ENCODE assay signal across 1 mouse cellular context in the genomic region with DNA sequence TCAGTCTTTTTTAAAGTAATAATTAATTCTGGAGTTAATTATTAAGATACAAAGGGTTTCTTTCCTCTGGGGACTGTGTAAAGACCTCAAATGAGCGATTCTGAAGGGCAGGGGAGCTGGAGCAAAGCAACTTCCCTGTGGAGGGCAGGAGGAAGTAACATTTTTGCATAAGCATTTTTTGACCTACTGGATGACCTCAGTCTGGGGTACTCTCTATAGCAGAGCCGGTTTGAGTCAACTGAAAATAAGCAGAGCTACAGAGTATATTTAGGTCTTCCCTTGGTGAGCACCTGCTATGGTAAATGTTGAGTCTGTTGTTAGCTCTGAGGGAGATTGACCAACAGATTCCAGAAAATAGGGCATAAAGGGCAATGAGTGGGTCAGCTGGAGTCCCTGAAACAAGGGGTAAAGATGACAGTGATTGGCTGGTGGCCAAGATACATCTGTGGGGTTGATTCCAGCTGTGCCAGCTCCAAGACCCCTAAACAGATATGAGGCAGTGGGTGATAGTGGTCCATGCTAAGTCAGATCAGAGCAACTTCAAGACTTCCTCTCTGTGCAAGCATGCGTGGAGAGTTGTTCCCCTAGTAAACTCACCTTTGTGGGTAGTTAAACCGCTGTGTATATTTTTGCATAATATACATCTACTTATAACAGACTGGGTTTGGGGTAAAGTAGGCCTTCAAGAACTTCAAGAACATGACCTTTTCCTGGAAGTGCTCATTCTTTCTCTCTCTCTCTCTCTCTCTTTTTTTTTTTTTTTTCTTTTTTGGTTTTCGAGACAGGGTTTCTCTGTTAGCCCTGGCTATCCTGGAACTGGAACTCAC.
TF ChIP-seq lines count a peak whose summit lies in the region.

No protein-coding gene starts in this region.

TF ChIP-seq in CH12.LX, 34 proteins besides CTCF, POLR2A, EP300 and RAD21 (continued from another document):
- TF ChIP-seq MAFK (IDR thresholded peaks at IDR 0.05; ENCODE audit: insufficient replicate concordance, low read length) (peak; percentile 71; the same call in 1 of the 2 replicates), USF1 (IDR thresholded peaks at IDR 0.05; ENCODE audit: low read depth, low read length) (no peak), IRF4 (IDR thresholded peaks at IDR 0.05; ENCODE audit: low read depth, low read length) (peak; percentile 84), UBTF (IDR thresholded peaks at IDR 0.05; ENCODE audit: low read depth, low read length) (no peak), CHD2 (IDR thresholded peaks at IDR 0.05; ENCODE audit: low read length) (peak; percentile 74), MAX (IDR thresholded peaks at IDR 0.05; ENCODE audit: low read length) (peak; percentile 73), GABPA (IDR thresholded peaks at IDR 0.05; ENCODE audit: insufficient replicate concordance, low read depth, low read length) (no peak), ETS1 (conservative IDR thresholded peaks at IDR 0.05; ENCODE audit: low read depth, low read length) (peak; percentile 85), E2F4 (IDR thresholded peaks at IDR 0.05; ENCODE audit: insufficient replicate concordance, low read depth, low read length) (0 out of 2 replicates have a peak, but pooled peaks have one; percentile 58), SMC3 (IDR thresholded peaks at IDR 0.05; ENCODE audit: low read depth, low read length) (peak; percentile 29), CHD1 (IDR thresholded peaks at IDR 0.05; ENCODE audit: low read depth, low read length) (peak; percentile 89; the same call in 1 of the 2 replicates), ZC3H11A (IDR thresholded peaks at IDR 0.05; ENCODE audit: low read depth, low read length) (no peak), HCFC1 (IDR thresholded peaks at IDR 0.05; ENCODE audit: low read depth, low read length) (peak; percentile 49; the same call in 1 of the 2 replicates), JUND (conservative IDR thresholded peaks at IDR 0.05; ENCODE audit: low read depth, low read length) (peak; percentile 91), NELFE (IDR thresholded peaks at IDR 0.05; ENCODE audit: low read depth, low read length) (0 out of 2 replicates have a peak, but pooled peaks have one; percentile 40), JUN (IDR thresholded peaks at IDR 0.05; ENCODE audit: insufficient read depth, low read depth, low read length) (peak; percentile 94), NRF1 (IDR thresholded peaks at IDR 0.05; ENCODE audit: low read depth, low read length) (no peak; the same call in 1 of the 2 replicates), TCF12 (IDR thresholded peaks at IDR 0.05; ENCODE audit: low read depth, low read length) (peak; percentile 80), USF2 (conservative IDR thresholded peaks at IDR 0.05; ENCODE audit: low read depth, low read length) (no peak), ELF1 (IDR thresholded peaks at IDR 0.05; ENCODE audit: low read depth, low read length) (peak; percentile 20), SIN3A (IDR thresholded peaks at IDR 0.05; ENCODE audit: low read length) (peak; percentile 79), RCOR1 (conservative IDR thresholded peaks at IDR 0.05; ENCODE audit: low read depth, low read length) (peak; percentile 95; the same call in 1 of the 2 replicates), TBP (conservative IDR thresholded peaks at IDR 0.05; ENCODE audit: low read depth, low read length) (peak; percentile 94), MYC (IDR thresholded peaks at IDR 0.05; ENCODE audit: low read depth, low read length) (peak; percentile 56; the same call in 1 of the 2 replicates), MAZ (IDR thresholded peaks at IDR 0.05; ENCODE audit: low read depth, low read length) (peak; percentile 68; the same call in 1 of the 2 replicates), MEF2A (IDR thresholded peaks at IDR 0.05; ENCODE audit: borderline replicate concordance, low read depth, low read length) (peak; percentile 93), POLR2AphosphoS2 (IDR thresholded peaks at IDR 0.05; ENCODE audit: low read depth, low read length) (no peak), KAT2A (IDR thresholded peaks at IDR 0.05; ENCODE audit: insufficient replicate concordance, low read length) (no peak), BHLHE40 (IDR thresholded peaks at IDR 0.05; ENCODE audit: low read depth, low read length) (peak; percentile 74), ZNF384 (IDR thresholded peaks at IDR 0.05; ENCODE audit: low read depth, low read length) (peak; percentile 73)
TF ChIP-seq in CH12.LX: peak in this region for 24.
